Mouse (Mus musculus) cerebellum, adult 2 months (tissue): ENCODE data around the gene A630001G21Rik. TPM values are rescaled to one million over a fixed set of nuclear protein-coding genes. Genes with fewer than 3 reads are reported as not detected.

Experiments
- DNase-seq, 2 experiments: peaks; one replicate each; pipeline ENCODE4 v3.0.0; 2021
- H3K27ac ChIP-seq: fragments of 200-500 bp; 2 replicates; pipeline ENCODE4 v1.5.1; 2012; ENCODE audit warnings: low read length, control low read depth, inconsistent platforms; ENCODE audit not compliant: insufficient read depth
- H3K27me3 ChIP-seq: fragments of 200-500 bp; 2 replicates; pipeline ENCODE4 v1.6.1; 2012; ENCODE audit warnings: inconsistent platforms, mild to moderate bottlenecking, low read length, moderate library complexity; ENCODE audit not compliant: control insufficient read depth, insufficient read depth
- H3K4me1 ChIP-seq: fragments of 200-500 bp; 2 replicates; pipeline ENCODE4 v1.6.1; 2011; ENCODE audit warnings: low read length; ENCODE audit not compliant: control insufficient read depth, insufficient read depth
- H3K4me3 ChIP-seq: fragments of 200-500 bp; replicated peaks from 2 replicates; pipeline ENCODE3; 2011; ENCODE audit warnings: mild to moderate bottlenecking, low read depth, low read length, control low read depth; ENCODE audit not compliant: insufficient read depth
- CTCF ChIP-seq: fragments of 200-500 bp; IDR thresholded peaks from 2 replicates; pipeline ENCODE4 v1.5.1; 2011; ENCODE audit warnings: low read depth, mild to moderate bottlenecking, control low read depth, low read length, moderate library complexity, borderline replicate concordance; ENCODE audit not compliant: insufficient read depth
- POLR2A ChIP-seq: fragments of 200-500 bp; IDR thresholded peaks from 2 replicates; pipeline ENCODE4 v1.6.1; 2011; ENCODE audit warnings: low read length, control low read depth, borderline replicate concordance; ENCODE audit not compliant: insufficient read depth
- WGBS: fragments of 180-500 bp; shearing (Covaris S2); methylation state at CpG from one replicate; pipeline ENCODE4 v1.1.7; 2018; 5-methylcytosine and 5-hydroxymethylcytosine counted together
- polyA plus RNA-seq: library from polyadenylated mRNA; depleted of rRNA; stranded (reverse); fragments of >200 nt; gene quantifications from 2 replicates; pipeline ENCODE4 v1.2.3, GENCODE M21; 2012

A630001G21Rik gene
- polyA plus RNA-seq, 1 experiment = 0.49 TPM

- no peaks in the 10 kb centered on the region for H3K4me1 ChIP-seq
- no peak for TF ChIP-seq CTCF
- 29% methylated on average over 6 of the region's 6 CpGs for WGBS
- H3K27ac ChIP-seq = no peak overlapping the region
- H3K27me3 ChIP-seq = no peaks in the 10 kb centered on the region
- no peak overlapping the region for H3K4me3 ChIP-seq
- DNase-seq = no peak
Observed at GRCm38 (mm10) chr1:85751494-85751893, 26.9 kb downstream of the A630001G21Rik start.

- Histone ChIP-seq H3K4me3 (no peak overlapping the region), H3K4me1 (no peaks in the 10 kb centered on the region), H3K27me3 (no peaks in the 10 kb centered on the region), H3K27ac (no peak overlapping the region)
- DNase-seq = no peak
- 84% methylated on average over 4 of the region's 4 CpGs for WGBS
- no peak for TF ChIP-seq CTCF
- no peak for TF ChIP-seq POLR2A
Observed at GRCm38 (mm10) chr1:85750650-85751049, 27.8 kb downstream of the A630001G21Rik start.

GRCm38 (mm10) chr1:85749829-85750228 lies 28.6 kb downstream of the A630001G21Rik start:
- Histone ChIP-seq H3K27me3 (no peaks in the 10 kb centered on the region), H3K4me3 (no peak overlapping the region), H3K4me1 (no peaks in the 10 kb centered on the region), H3K27ac (no peak overlapping the region)
- no peak for DNase-seq
- TF ChIP-seq POLR2A (no peak), CTCF (no peak)
- WGBS = 55% methylated on average over 2 of the region's 2 CpGs

- 90% methylated on average over 5 of the region's 5 CpGs for WGBS
Observed at GRCm38 (mm10) chr1:85746511-85746910, 31.9 kb downstream of the A630001G21Rik start.

GRCm38 (mm10) chr1:85744539-85744938 lies 33.9 kb downstream of the A630001G21Rik start:
- no peak for DNase-seq
- TF ChIP-seq CTCF (no peak), POLR2A (no peak)
- Histone ChIP-seq H3K4me1 (no peaks in the 10 kb centered on the region), H3K27me3 (no peaks in the 10 kb centered on the region), H3K4me3 (no peak overlapping the region), H3K27ac (no peak overlapping the region)
- 87% methylated on average over 3 of the region's 3 CpGs for WGBS

More at GRCm38 (mm10) chr1:85746511-85746910, 31.9 kb downstream of the A630001G21Rik start:
- Histone ChIP-seq H3K4me3 (no peak overlapping the region), H3K27me3 (no peaks in the 10 kb centered on the region), H3K27ac (no peak overlapping the region), H3K4me1 (no peaks in the 10 kb centered on the region)
- no peak for TF ChIP-seq CTCF
- no peak for TF ChIP-seq POLR2A
- DNase-seq = no peak

DNA sequence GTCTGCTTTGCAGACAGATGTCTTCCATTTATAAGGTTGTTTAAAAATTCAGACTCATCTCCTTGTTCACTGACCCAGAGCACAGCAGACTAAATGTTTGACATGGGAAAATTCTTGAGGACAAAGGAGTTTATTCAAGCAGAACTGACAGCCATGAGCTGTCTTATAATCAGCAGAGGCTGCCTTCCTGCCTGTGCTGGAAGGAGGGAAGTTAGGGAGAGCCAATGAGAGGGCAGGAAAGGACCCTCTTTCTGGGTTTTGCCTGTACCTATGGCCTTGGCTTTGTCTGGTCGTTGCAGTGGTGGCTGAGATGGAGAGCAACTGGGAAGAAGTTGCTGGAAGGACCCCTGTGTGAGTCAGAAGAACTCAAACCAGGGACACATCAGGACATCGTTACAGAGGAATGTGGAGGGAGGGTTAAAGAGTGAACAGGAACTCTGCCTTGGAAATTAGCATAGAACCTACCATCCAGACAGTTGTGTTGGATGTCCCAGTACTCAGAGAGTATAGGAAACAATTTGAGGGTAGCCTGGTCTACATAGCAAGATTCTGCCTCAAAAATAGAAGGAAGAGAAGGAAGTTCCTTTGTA lies 35.4 kb downstream of the A630001G21Rik start:
- H3K4me1 ChIP-seq = no peaks in the 10 kb centered on the region
- TF ChIP-seq CTCF = no peak
- TF ChIP-seq POLR2A = no peak
- DNase-seq = no peak
- no peak overlapping the region for H3K27ac ChIP-seq
- WGBS = 8% methylated on average over 2 of the region's 2 CpGs
- no peak overlapping the region for H3K4me3 ChIP-seq
- H3K27me3 ChIP-seq = no peaks in the 10 kb centered on the region

- Histone ChIP-seq H3K27ac (no peak overlapping the region), H3K4me3 (no peak overlapping the region), H3K27me3 (no peaks in the 10 kb centered on the region), H3K4me1 (no peaks in the 10 kb centered on the region)
- no peak for DNase-seq
- TF ChIP-seq CTCF (no peak), POLR2A (no peak)
- WGBS = 13% methylated on average over 5 of the region's 5 CpGs
Observed at GRCm38 (mm10) chr1:85742333-85742732, 36.1 kb downstream of the A630001G21Rik start.

DNA sequence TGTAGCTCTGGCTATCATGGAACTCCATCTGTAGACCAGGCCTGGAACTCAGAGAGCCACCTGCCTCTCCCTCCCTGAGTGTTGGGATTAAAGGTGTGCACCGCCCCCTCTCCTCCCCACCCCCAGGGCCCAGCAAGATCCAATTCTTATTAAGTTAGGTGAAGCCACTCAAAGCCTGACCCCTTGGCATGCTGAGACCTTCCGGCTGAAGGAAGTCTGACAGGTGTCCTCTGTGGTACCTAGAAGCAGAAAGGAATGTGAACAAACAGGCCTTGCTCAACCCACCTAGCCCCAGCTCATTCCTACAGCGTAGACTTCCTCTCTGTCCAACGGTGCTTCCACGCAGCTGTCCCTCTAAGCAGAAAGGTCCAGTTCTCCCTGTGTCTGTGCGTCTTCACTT lies 37.5 kb downstream of the A630001G21Rik start:
- no peaks in the 10 kb centered on the region for H3K4me1 ChIP-seq
- no peak overlapping the region for H3K4me3 ChIP-seq
- H3K27me3 ChIP-seq = no peaks in the 10 kb centered on the region
- TF ChIP-seq POLR2A (no peak), CTCF (no peak)
- no peak for DNase-seq
- no peak overlapping the region for H3K27ac ChIP-seq
- 88% methylated on average over 6 of the region's 6 CpGs for WGBS
